Mouse (Mus musculus): ENCODE measurements around the gene Mphosph9.

GRCm38 (mm10) chr5:124244449-124244848 lies 83.3 kb downstream of the Mphosph9 start:
- no peak for TF ChIP-seq CTCF (IDR thresholded peaks at IDR 0.05; ENCODE audit: low read depth)
- TF ChIP-seq EP300 (optimal IDR thresholded peaks at IDR 0.05): no peak
